Mouse (Mus musculus) heart, adult 2 months (tissue): ENCODE measurements around the gene Adamts7. TPM values are rescaled to one million over a fixed set of nuclear protein-coding genes. Genes with fewer than 3 reads are reported as not detected.

Experiments
- DNase-seq, 2 experiments: peaks; one replicate each; pipeline ENCODE4 v3.0.0; 2021
- H3K27ac ChIP-seq: fragments of 200-600 bp; 2 replicates; pipeline ENCODE4 v1.8.1; 2022
- H3K27me3 ChIP-seq: fragments of 200-500 bp; 2 replicates; pipeline ENCODE4 v1.6.1; 2012; ENCODE audit warnings: mild to moderate bottlenecking, low read length, inconsistent platforms, mixed read lengths; ENCODE audit not compliant: control insufficient read depth, insufficient read depth
- H3K36me3 ChIP-seq: fragments of 200-500 bp; 2 replicates; pipeline ENCODE4 v1.6.1; 2012; ENCODE audit warnings: low read length, inconsistent platforms; ENCODE audit not compliant: control insufficient read depth, insufficient read depth
- H3K4me1 ChIP-seq: fragments of 200-500 bp; 2 replicates; pipeline ENCODE4 v1.6.1; 2011; ENCODE audit warnings: low read length; ENCODE audit not compliant: control insufficient read depth, insufficient read depth
- H3K4me3 ChIP-seq: fragments of 200-600 bp; 2 replicates; pipeline ENCODE4 v1.8.1; 2022
- H3K79me2 ChIP-seq: fragments of 200-500 bp; replicated peaks from 2 replicates; pipeline ENCODE4 v1.6.1; 2012; ENCODE audit warnings: mild to moderate bottlenecking, inconsistent platforms, low read length, moderate library complexity, mixed read lengths; ENCODE audit not compliant: control insufficient read depth, insufficient read depth
- H3K9ac ChIP-seq: fragments of 200-500 bp; 2 replicates; pipeline ENCODE4 v1.6.1; 2012; ENCODE audit warnings: low read depth, mild to moderate bottlenecking, control low read depth, inconsistent platforms, low read length, mixed read lengths
- CTCF ChIP-seq: fragments of 200-600 bp; IDR thresholded peaks from 2 replicates; pipeline ENCODE4 v1.8.1; 2022; ENCODE audit warnings: antibody characterized with exemption, mild to moderate bottlenecking, moderate library complexity
- EP300 ChIP-seq: fragments of 200-500 bp; IDR thresholded peaks from 2 replicates; pipeline ENCODE4 v1.6.1; 2011; ENCODE audit warnings: low read depth, low read length, control low read depth; ENCODE audit not compliant: insufficient read depth
- POLR2A ChIP-seq: fragments of 200-500 bp; IDR thresholded peaks from 2 replicates; pipeline ENCODE4 v1.6.1; 2011; ENCODE audit warnings: mild to moderate bottlenecking, low read depth, low read length, control low read depth; ENCODE audit not compliant: insufficient read depth
- WGBS: fragments of 180-500 bp; shearing (Covaris S2); methylation state at CpG from one replicate; pipeline ENCODE4 v1.1.7; 2018; 5-methylcytosine and 5-hydroxymethylcytosine counted together
- intact Hi-C: fragments of 180-260 bp; cut with DNase I; formaldehyde crosslinking; loops from one replicate; pipeline ENCODE4 v1.15.1; 2025
- polyA plus RNA-seq: library from polyadenylated mRNA; depleted of rRNA; stranded (reverse); fragments of >200 nt; gene quantifications from 2 replicates; pipeline ENCODE4 v1.2.3, GENCODE M21; 2012
- total RNA-seq, 2 experiments: library from RNA; stranded (reverse); gene quantifications; 2 replicates each; pipeline ENCODE4 v1.2.3; 2021

Adamts7 gene
- total and polyA plus RNA-seq, 3 experiments = 11.8 to 36.3 (median 14.5) TPM

DNA sequence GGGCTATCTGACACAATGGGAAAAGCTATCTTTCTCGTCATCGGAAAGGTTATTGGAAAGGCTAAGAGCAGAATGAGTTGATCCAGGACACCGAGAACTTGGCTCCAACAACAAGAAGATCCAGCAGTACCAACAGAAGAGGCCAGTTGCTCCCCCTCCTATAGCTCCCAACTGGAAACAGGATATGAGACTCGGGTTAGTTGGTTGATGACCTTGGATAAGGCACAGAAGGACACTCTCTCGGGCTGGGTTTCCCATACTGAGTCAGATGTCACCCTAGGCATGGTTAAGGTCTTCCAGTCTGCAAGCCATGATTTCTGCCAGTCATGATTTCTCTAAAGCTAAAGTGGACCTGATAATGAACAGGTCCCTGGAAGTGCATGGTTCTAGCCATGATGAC, 71.9 kb downstream of the Adamts7 start:
- H3K27ac ChIP-seq = no peak overlapping the region
- TF ChIP-seq POLR2A (no peak), CTCF (no peak), EP300 (no peak)
- no peaks in the 10 kb centered on the region for H3K79me2 ChIP-seq
- H3K27me3 ChIP-seq = no peaks in the 10 kb centered on the region
- peaks cover 2% of the 10 kb centered on the region; the same call in 1 of the 2 replicates for H3K36me3 ChIP-seq
- intact Hi-C loops = no loop called here
- DNase-seq = no peak
- no peak overlapping the region for H3K9ac ChIP-seq
- 57% methylated on average over 5 of the region's 5 CpGs for WGBS
- H3K4me3 ChIP-seq = no peak overlapping the region
- peaks cover 7% of the 10 kb centered on the region for H3K4me1 ChIP-seq

DNA sequence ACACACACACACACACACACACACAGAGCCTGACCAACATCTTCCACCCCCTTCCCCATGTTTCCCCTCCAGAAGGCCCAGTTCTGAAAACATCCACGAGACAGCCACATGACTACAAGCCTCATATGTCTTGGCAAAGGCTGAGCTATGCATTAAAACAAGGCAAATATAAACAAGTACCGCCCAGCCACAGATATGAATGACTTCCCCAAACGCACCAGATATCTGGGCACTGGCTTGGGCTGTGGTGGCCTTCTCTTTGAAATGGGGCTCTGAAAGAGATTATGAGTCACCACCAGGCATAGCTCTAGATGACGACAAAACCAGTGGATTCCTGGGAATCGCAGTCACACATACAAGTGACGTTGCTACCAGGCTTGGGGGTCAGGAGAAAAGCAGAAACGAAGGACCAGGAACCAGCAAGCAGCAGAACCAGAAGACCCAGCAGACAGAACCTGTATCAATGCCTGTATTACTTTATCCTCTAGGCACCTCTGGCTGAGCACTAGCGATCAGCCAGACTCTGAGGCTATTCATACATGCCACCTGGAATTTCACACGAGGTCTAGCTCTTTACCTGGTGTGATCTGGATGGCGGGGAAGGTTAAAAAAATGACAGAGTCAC, 72.5 kb downstream of the Adamts7 start:
- intact Hi-C loops = no loop called here
- no peak overlapping the region for H3K4me3 ChIP-seq
- peaks cover 7% of the 10 kb centered on the region for H3K4me1 ChIP-seq
- H3K27me3 ChIP-seq = no peaks in the 10 kb centered on the region
- DNase-seq = no peak
- WGBS = 74% methylated on average over 10 of the region's 10 CpGs
- no peak overlapping the region for H3K27ac ChIP-seq
- H3K79me2 ChIP-seq = no peaks in the 10 kb centered on the region
- H3K9ac ChIP-seq = no peak overlapping the region
- peaks cover 2% of the 10 kb centered on the region; the same call in 1 of the 2 replicates for H3K36me3 ChIP-seq
- no peak for TF ChIP-seq EP300
- TF ChIP-seq CTCF = no peak
- TF ChIP-seq POLR2A = no peak

DNA sequence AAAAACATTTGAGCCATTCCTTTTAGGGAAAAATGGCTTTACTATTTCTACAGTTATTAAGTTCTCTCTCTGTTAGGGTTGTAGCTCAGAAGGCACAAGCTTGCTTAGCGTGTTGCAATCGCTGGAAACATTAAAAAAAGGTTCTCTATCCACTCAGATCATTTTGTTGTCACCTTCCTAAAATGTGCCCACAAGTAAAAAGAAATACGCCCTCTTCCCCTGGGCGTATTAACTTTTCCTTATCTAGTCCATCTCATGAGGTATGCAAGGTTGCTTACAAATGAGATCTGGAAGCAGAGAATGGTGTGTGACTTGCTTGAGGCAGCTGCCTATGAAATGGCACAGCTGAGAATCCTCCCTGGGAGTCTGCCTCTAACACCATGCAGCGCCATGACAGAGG, 73.9 kb downstream of the Adamts7 start:
- Histone ChIP-seq H3K4me3 (no peak overlapping the region), H3K4me1 (peaks cover 7% of the 10 kb centered on the region), H3K27ac (no peak overlapping the region), H3K36me3 (peaks cover 2% of the 10 kb centered on the region; the same call in 1 of the 2 replicates), H3K79me2 (no peaks in the 10 kb centered on the region), H3K9ac (no peak overlapping the region), H3K27me3 (no peaks in the 10 kb centered on the region)
- WGBS = 94% methylated on average over 5 of the region's 5 CpGs
- no peak for TF ChIP-seq EP300
- intact Hi-C loops = no loop called here
- no peak for DNase-seq

DNA sequence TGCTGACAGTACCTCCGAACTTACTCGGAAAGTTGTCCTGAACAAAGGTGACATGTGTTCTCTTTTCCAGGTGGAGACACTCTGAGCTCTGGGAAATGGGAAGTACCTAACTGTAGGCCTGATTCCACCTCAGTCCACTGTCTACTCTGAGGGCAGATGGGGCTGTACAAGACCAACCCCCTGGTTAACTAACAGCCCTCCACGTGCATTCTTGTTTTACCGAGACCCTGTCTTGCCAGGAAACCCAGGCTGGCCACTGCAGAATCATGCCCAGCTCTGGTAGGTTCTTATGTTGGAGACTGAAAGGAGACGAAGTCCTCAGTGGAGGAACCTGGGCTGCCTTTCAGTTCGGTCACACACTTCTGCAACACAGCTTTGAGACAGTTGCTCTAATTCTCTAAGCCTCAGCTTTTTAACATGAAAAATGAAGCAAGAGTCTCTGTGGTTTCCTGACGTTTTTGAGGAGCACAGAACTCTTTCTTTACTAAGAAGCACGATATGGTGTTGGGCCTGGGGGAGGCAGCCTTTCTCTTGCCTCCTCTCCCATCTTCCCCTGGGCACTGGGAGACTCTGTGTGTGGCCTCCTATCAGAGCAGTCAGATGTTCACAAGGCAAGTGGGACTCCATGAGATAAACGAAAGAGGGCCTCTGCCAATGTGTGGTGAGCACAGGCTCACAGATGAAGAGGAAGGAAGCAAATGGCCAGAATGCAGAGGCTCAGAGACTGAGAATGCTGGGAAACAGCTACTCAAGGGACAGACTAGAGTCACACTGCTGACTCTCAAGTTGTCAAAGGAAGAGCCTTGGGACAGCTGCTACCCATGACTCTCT, 74.6 kb downstream of the Adamts7 start:
- H3K27ac ChIP-seq = no peak overlapping the region
- WGBS = 68% methylated on average over 9 of the region's 9 CpGs
- intact Hi-C loops = no loop called here

DNA sequence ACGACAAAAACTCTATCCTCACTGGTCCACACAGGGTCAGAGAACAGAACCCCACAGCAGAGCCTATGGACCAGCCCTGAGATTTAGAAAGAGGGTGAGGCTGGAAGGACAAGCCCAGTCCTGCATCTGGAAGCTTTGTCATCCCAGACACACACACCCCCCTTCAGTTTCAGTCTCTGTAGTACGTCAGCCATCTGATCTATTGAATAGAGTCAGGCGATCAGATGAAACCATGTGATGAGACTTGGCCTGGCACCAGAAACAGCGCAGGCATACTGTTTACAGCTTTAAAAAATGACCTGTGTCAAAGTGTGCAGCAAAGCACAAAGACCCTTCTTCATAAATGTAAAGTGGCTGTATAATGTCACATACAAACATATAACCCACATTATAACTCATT, 77.7 kb downstream of the Adamts7 start:
- intact Hi-C loops = no loop called here
- WGBS = 88% methylated on average over 4 of the region's 4 CpGs
- Histone ChIP-seq H3K36me3 (no peaks in the 10 kb centered on the region), H3K4me1 (no peaks in the 10 kb centered on the region; the same call in 1 of the 2 replicates), H3K4me3 (no peak overlapping the region), H3K27me3 (no peaks in the 10 kb centered on the region), H3K9ac (no peak overlapping the region), H3K27ac (no peak overlapping the region), H3K79me2 (no peaks in the 10 kb centered on the region)
- DNase-seq = no peak
- TF ChIP-seq POLR2A (no peak), EP300 (no peak), CTCF (no peak)

More for the DNA sequence above, 74.6 kb downstream of the Adamts7 start:
- peaks cover 7% of the 10 kb centered on the region for H3K4me1 ChIP-seq
- H3K79me2 ChIP-seq = no peaks in the 10 kb centered on the region
- DNase-seq = no peak
- no peaks in the 10 kb centered on the region for H3K27me3 ChIP-seq
- H3K36me3 ChIP-seq = peaks cover 2% of the 10 kb centered on the region; the same call in 1 of the 2 replicates
- no peak overlapping the region for H3K9ac ChIP-seq
- no peak overlapping the region for H3K4me3 ChIP-seq
- TF ChIP-seq CTCF (no peak), POLR2A (no peak), EP300 (no peak)

DNA sequence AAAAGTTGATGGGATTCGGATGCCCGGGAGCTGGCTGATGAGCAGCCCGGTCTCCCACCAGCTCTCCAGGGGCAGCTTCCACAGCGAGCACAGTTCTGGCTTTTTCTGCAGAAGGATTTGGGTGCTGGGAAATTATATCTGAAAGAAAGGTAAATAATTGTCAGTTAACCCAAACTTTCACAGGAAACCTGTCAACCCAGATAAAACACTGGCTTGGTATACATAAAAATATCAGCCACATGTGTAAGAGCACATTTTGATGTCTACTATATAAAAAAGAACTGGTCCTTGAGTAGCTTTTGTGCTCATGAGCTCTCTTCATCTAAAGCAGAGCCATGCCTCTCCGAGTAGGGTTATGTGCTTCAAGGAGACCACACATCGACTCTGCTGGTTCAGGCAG, 78.2 kb downstream of the Adamts7 start:
- H3K36me3 ChIP-seq = no peaks in the 10 kb centered on the region
- no peaks in the 10 kb centered on the region for H3K79me2 ChIP-seq
- 95% methylated on average over 6 of the region's 6 CpGs for WGBS
- H3K4me1 ChIP-seq = no peaks in the 10 kb centered on the region; the same call in 1 of the 2 replicates
- intact Hi-C loops = no loop called here
- H3K9ac ChIP-seq = no peak overlapping the region
- no peaks in the 10 kb centered on the region for H3K27me3 ChIP-seq
- no peak overlapping the region for H3K27ac ChIP-seq
- H3K4me3 ChIP-seq = no peak overlapping the region
- DNase-seq = no peak
- TF ChIP-seq POLR2A (no peak), EP300 (no peak), CTCF (no peak)
